Mouse (Mus musculus): Measurements from ENCODE around the gene Fnbp1l. TPM values are rescaled to one million over a fixed set of nuclear protein-coding genes. Genes with fewer than 3 reads are reported as not detected.

Gene Fnbp1l
- polyA plus RNA-seq, 1 experiment from 2014 or later = 37.3 TPM

- Histone ChIP-seq H3K36me3 (no peaks in the 10 kb centered on the region), H3K27me3 (no peaks in the 10 kb centered on the region), H3K4me3 (replicated peaks) (no peak overlapping the region), H3K9me3 (replicated peaks) (no peaks in the 10 kb centered on the region), H3K27ac (replicated peaks) (no peak overlapping the region), H3K4me2 (replicated peaks) (no peak overlapping the region), H3K4me1 (peaks cover 15% of the 10 kb centered on the region; the same call in 1 of the 2 replicates), H3K9ac (no peak overlapping the region)
- ATAC-seq (ENCODE audit: insufficient number of reproducible peaks, low FRiP score, low TSS enrichment, low read depth) = no peak
- 87% methylated on average over 3 of the region's 3 CpGs for WGBS
These were observed 127.5 kb downstream of the Fnbp1l start for GRCm38 (mm10) chr3:122492006-122492405.

DNA sequence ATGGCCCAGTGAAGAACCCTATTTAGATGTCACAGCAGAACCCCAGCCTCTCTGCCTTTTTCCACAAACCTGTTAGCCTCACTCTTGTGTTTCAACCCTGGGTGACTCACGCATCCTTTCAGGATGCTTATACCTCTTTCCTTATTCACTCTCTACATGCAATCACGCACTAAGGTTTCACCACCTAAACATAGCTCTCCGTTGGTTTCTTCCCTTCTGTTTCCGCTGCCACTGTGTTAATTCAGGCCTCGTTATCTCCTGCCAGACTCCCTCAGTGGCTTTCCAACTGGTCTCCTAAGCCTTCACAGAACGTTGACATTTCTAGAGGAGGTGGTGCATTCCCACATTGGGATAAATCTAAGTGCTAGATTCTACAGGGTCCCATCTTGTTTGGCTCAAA, 128.9 kb downstream of the Fnbp1l start:
- H3K27ac ChIP-seq (replicated peaks) = no peak overlapping the region
- H3K9ac ChIP-seq = no peak overlapping the region
- H3K27me3 ChIP-seq = no peaks in the 10 kb centered on the region
- H3K4me3 ChIP-seq (replicated peaks) = no peak overlapping the region
- no peak for ATAC-seq (ENCODE audit: insufficient number of reproducible peaks, low FRiP score, low TSS enrichment, low read depth)
- no peaks in the 10 kb centered on the region for H3K36me3 ChIP-seq
- WGBS = 83% methylated on average over 6 of the region's 6 CpGs
- peaks cover 8% of the 10 kb centered on the region; the same call in 1 of the 2 replicates for H3K4me1 ChIP-seq
- H3K9me3 ChIP-seq (replicated peaks) = no peaks in the 10 kb centered on the region
- no peak overlapping the region for H3K4me2 ChIP-seq (replicated peaks)

Small RNAs within 50 kb of the gene (microRNA-seq; reads per million reads assigned to microRNA genes)
- gene Mir7657 (ENCODE audit: borderline number of aligned reads) = not detected

Other genes with a start within 250 kb of the Fnbp1l start
- gene Pde5a, start 109.2 kb upstream of the Fnbp1l start, polyA plus RNA-seq (2015; fragmentation: Nextera tagmentation; extraction: Ambion mirVana) = 5.0 and 6.1 TPM in 2 replicates

Measured in embryonic facial prominence, embryonic 15.5 days (tissue).